Mouse (Mus musculus): ENCODE data around the gene Ybey. TPM values are rescaled to one million over a fixed set of nuclear protein-coding genes. Genes with fewer than 3 reads are reported as not detected.
A peak's percentile ranks its signal among the peaks of the same experiment; 100 is the strongest.

Ybey gene
- total RNA-seq, 2 experiments from 2014 or later: 3.5 to 3.8 TPM

- peak; percentile 36 for DNase-seq
- intact Hi-C loops (cut with DNase I; ENCODE audit: low total_unique reads): no loop called here
Measured at GRCm38 (mm10) chr10:76447406-76448229, 21.3 kb downstream of the Ybey start.

GRCm38 (mm10) chr10:76445996-76446681, 22.8 kb downstream of the Ybey start:
- intact Hi-C loops (cut with DNase I; ENCODE audit: low total_unique reads): no loop called here
- DNase-seq: no peak

- intact Hi-C loops (cut with DNase I; ENCODE audit: low total_unique reads): no loop called here
- peak; percentile 99 for DNase-seq
Measured at GRCm38 (mm10) chr10:76442178-76443088, 26.5 kb downstream of the Ybey start, which contains the start of gene Pcnt. Gene Pcnt, minus strand, starts transcription at chr10:76442786.

GRCm38 (mm10) chr10:76440281-76440680, 28.6 kb downstream of the Ybey start, which contains the start of gene AC141477.1:
Gene AC141477.1, minus strand, starts transcription at chr10:76440444.
- intact Hi-C loops (cut with DNase I; ENCODE audit: low total_unique reads): no loop called here
- DNase-seq: no peak

GRCm38 (mm10) chr10:76439107-76439890, 29.6 kb downstream of the Ybey start:
- intact Hi-C loops (cut with DNase I; ENCODE audit: low total_unique reads): loop anchor here (5.0 kb wide), 1 partner anchor 823 kb away; no protein-coding TSS in a partner anchor
- no peak for DNase-seq

- DNase-seq: no peak
- intact Hi-C loops (cut with DNase I; ENCODE audit: low total_unique reads): no loop called here
Measured at GRCm38 (mm10) chr10:76433925-76434324, 35.0 kb downstream of the Ybey start.

- intact Hi-C loops (cut with DNase I; ENCODE audit: low total_unique reads): no loop called here
- no peak for DNase-seq
Measured at GRCm38 (mm10) chr10:76425674-76426073, 43.2 kb downstream of the Ybey start.

- DNase-seq: peak; percentile 74
- intact Hi-C loops (cut with DNase I; ENCODE audit: low total_unique reads): no loop called here
Measured at GRCm38 (mm10) chr10:76416811-76417210, 52.1 kb downstream of the Ybey start.

Other genes with a start within 250 kb of the Ybey start
- 1 to 10 TPM; 4.1 to 5.8 TPM for gene Prmt2, start 231.2 kb downstream of the Ybey start, total RNA-seq (2021)
- 1 to 10 TPM; 2.4 to 7.4 TPM for gene S100b, start 215.3 kb downstream of the Ybey start, total RNA-seq (2021)
- gene Dip2a, start 123.8 kb downstream of the Ybey start, total RNA-seq (2021): 1 to 10 TPM; 7.6 to 9.3 TPM
- gene AC141477.1, start 28.7 kb downstream of the Ybey start, total RNA-seq (2021): not detected
- 10 to 100 TPM; 50.6 to 71.3 TPM for gene Pcnt, start 26.3 kb downstream of the Ybey start, total RNA-seq (2021)
- under 1 TPM; 0.31 to 0.45 TPM for gene 2610028H24Rik, start 20.0 kb downstream of the Ybey start, total RNA-seq (2021)
- 10 to 100 TPM; 21.4 to 22.2 TPM for gene Mcm3ap, start 187 bp downstream of the Ybey start, total RNA-seq (2021)
- 1 to 10 TPM; 4.5 to 6.9 TPM for gene Lss, start 62.5 kb upstream of the Ybey start, total RNA-seq (2021)
- gene Spatc1l, start 93.2 kb upstream of the Ybey start, total RNA-seq (2021): not detected
- gene Ftcd, start 106.5 kb upstream of the Ybey start, total RNA-seq (2021): not detected
- 100 to 1,000 TPM; 236 to 279 TPM for gene Col6a2, start 154.5 kb upstream of the Ybey start, total RNA-seq (2021)